Mouse (Mus musculus): ENCODE data around the gene Ergic1.

DNA sequence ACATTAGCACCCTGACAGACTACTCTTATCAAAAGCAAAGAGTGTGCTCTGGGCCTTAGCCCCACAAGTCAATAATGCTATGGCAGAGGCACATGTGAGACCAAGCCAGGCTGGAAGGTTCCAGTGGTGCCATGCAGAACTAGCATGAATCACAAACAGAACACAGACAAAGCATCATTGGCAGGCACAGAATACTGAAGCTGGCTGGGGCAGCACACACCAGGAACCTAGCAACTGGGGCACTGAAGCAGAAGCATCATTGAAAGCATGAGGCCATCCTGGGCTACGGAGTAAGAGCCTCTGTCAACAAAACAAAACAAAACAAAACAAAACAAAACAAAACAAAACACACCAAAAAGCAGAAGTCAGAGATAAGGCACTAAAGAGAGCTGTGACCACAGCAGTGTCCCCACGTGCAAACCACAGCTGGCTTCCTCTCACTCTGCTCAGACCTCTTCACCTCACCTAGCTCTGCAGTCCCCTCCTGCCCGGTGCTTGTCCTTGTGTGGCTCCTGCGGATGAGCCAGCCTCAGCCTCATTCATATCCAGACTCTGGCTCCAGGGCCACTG is 28.7 kb upstream of the Ergic1 start:
- TF ChIP-seq CTCF (IDR thresholded peaks at IDR 0.05; ENCODE audit: low read depth, low read length) (no peak), POLR2A (IDR thresholded peaks at IDR 0.05; ENCODE audit: borderline replicate concordance, low read depth, low read length) (no peak)
